Mouse (Mus musculus): ENCODE results near the gene Asb5.
"Not testable (repeated sequence)": the region's sequence is repeated elsewhere in the genome, so short reads cannot be mapped to it uniquely, and the experiment has no call there.

Gene Asb5

GRCm38 (mm10) chr8:54537285-54537684 is 7.9 kb downstream of the Asb5 start:
- DNase-seq (ENCODE audit: low read depth, low spot score): no peak

GRCm38 (mm10) chr8:54541331-54541730 is 12.0 kb downstream of the Asb5 start:
- DNase-seq (ENCODE audit: low read depth, low spot score): no peak

- DNase-seq (ENCODE audit: low read depth, low spot score): no peak
Measured at GRCm38 (mm10) chr8:54548383-54548782, 19.0 kb downstream of the Asb5 start.

GRCm38 (mm10) chr8:54550026-54550574 is 20.7 kb downstream of the Asb5 start:
- no peak for DNase-seq (ENCODE audit: low read depth, low spot score)

GRCm38 (mm10) chr8:54554921-54555320 is 25.5 kb downstream of the Asb5 start:
- no peak for DNase-seq (ENCODE audit: low read depth, low spot score)

GRCm38 (mm10) chr8:54562137-54562536 is 32.8 kb downstream of the Asb5 start:
- no peak for DNase-seq (ENCODE audit: low read depth, low spot score)

GRCm38 (mm10) chr8:54565181-54565580 is 35.8 kb downstream of the Asb5 start:
- no peak for DNase-seq (ENCODE audit: low read depth, low spot score)

- DNase-seq (ENCODE audit: low read depth, low spot score): no peak
Measured at GRCm38 (mm10) chr8:54565603-54566260, 36.4 kb downstream of the Asb5 start.

GRCm38 (mm10) chr8:54567168-54567567 is 37.8 kb downstream of the Asb5 start:
- no peak for DNase-seq (ENCODE audit: low read depth, low spot score)

- DNase-seq (ENCODE audit: low read depth, low spot score): no peak
Measured at GRCm38 (mm10) chr8:54570618-54571609, 41.5 kb downstream of the Asb5 start.

GRCm38 (mm10) chr8:54581436-54581835 is 52.1 kb downstream of the Asb5 start:
- no peak for DNase-seq (ENCODE audit: low read depth, low spot score)

GRCm38 (mm10) chr8:54582886-54583285 is 53.5 kb downstream of the Asb5 start:
- DNase-seq (ENCODE audit: low read depth, low spot score): no peak

GRCm38 (mm10) chr8:54594634-54595033 is 65.3 kb downstream of the Asb5 start:
- DNase-seq (ENCODE audit: low read depth, low spot score): no peak

GRCm38 (mm10) chr8:54596051-54596450 is 66.7 kb downstream of the Asb5 start:
- no peak for DNase-seq (ENCODE audit: low read depth, low spot score)

- DNase-seq (ENCODE audit: low read depth, low spot score): no peak
Measured at GRCm38 (mm10) chr8:54596940-54597339, 67.6 kb downstream of the Asb5 start.

GRCm38 (mm10) chr8:54597386-54597785 is 68.0 kb downstream of the Asb5 start:
- DNase-seq (ENCODE audit: low read depth, low spot score): no peak

- peak; percentile 49 for DNase-seq (ENCODE audit: low read depth, low spot score)
Measured at GRCm38 (mm10) chr8:54600671-54601251, 71.4 kb downstream of the Asb5 start, which contains the start of gene Spata4. TSS of gene Spata4 (plus strand) at chr8:54600781.

GRCm38 (mm10) chr8:54603440-54603839 is 74.1 kb downstream of the Asb5 start:
- DNase-seq (ENCODE audit: low read depth, low spot score): no peak

GRCm38 (mm10) chr8:54609336-54609735 is 80.0 kb downstream of the Asb5 start:
- DNase-seq (ENCODE audit: low read depth, low spot score): no peak

- DNase-seq (ENCODE audit: low read depth, low spot score): no peak
Measured at GRCm38 (mm10) chr8:54610238-54610637, 80.9 kb downstream of the Asb5 start.

GRCm38 (mm10) chr8:54616710-54617109 is 87.3 kb downstream of the Asb5 start:
- DNase-seq (ENCODE audit: low read depth, low spot score): not testable (repeated sequence)

All from forelimb bud, embryonic 11.5 days (tissue).